Mouse (Mus musculus) heart, adult 8-10 months (tissue): ENCODE results near the gene Tnfsfm13. TPM values are rescaled to one million over a fixed set of nuclear protein-coding genes. Genes with fewer than 3 reads are reported as not detected.
A peak's percentile ranks its signal among the peaks of the same experiment; 100 is the strongest.
"Not testable (repeated sequence)": the region's sequence is repeated elsewhere in the genome, so short reads cannot be mapped to it uniquely, and the experiment has no call there.

ENCODE experiments used
- DNase-seq: peaks from one replicate; pipeline ENCODE4 v3.0.0; 2022; ENCODE audit warnings: low spot score
- total RNA-seq, 4 experiments: library from RNA; stranded (reverse); gene quantifications; 2 replicates each; pipeline ENCODE4 v1.2.4; 2022

Tnfsfm13 gene
- 1 to 10 TPM; 1.4 to 4.2 (median 3.1) TPM for total RNA-seq

DNA sequence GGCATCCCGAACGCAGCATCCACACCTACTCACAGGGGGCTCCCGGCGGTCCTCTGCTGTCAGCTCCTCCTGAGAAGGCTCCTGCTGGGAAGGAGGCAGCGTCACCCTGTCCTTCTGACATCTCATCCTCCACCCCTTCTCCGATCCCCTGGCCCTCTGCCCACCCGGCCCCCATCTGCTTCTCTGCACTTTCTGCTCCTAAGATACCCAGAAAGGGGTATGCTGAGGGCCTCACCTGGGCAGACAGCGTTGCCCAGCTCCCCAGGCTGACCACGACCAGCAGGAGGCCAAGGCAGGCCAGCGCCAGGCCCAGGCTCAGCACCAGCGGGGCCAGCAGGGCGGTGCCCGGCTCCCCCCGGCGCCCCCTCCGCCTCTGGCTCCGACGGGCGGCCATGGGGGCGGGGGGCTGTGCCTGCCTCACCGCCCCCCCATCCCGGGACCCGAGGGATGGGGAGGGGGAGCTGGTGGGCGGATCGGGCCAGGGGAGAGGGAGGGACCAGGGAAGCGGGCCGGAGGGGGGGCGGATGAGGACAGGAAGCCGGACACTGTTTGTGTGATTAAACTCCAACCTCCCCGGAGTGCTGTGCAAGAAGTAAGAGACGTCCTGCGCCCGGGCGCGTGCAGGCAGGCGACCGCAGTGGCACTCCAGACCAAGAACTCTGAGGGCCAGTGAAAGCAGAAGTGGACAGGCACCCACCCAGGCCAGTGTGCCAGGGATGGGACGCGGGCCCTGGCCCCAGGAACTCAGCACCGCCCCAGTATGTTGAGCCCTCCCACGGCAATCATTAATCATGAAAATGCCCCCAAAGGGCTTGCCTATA, at the start of gene Tnfsfm13, which contains the start of gene Tnfsf12:
Gene Tnfsfm13, minus strand, starts transcription at position 738 of the 821 bp plus-strand sequence.
Gene Tnfsf12, minus strand, starts transcription at position 489 of the 821 bp plus-strand sequence.
- DNase-seq, result peak; percentile 80

GRCm38 (mm10) chr11:69731408-69731807, 35.5 kb upstream of the Tnfsfm13 start:
- not testable (repeated sequence) for DNase-seq

GRCm38 (mm10) chr11:69729063-69729462, 33.2 kb upstream of the Tnfsfm13 start:
- peak; percentile 48 for DNase-seq

- no peak for DNase-seq
These were observed 30.1 kb upstream of the Tnfsfm13 start for GRCm38 (mm10) chr11:69725951-69726350.

DNA sequence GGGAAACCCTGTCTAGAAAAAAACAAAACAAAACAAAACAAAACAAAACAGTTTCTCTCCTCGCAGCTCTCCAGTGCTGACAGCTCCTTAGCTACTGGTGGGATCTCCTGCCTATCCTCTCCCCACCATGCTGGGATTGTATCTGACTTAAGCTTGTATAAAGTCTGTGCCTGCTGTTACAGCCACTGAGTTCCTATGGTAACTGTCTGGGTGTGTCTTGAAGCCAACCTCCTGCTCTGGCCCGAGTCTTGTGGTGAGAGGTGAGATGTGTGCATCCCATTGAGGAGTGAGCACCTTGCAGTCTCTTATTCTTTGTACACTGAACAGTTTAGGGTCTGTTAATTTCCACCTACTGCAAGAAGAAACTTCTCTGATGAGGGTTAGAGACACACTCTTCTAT, 27.2 kb upstream of the Tnfsfm13 start:
- no peak for DNase-seq

DNA sequence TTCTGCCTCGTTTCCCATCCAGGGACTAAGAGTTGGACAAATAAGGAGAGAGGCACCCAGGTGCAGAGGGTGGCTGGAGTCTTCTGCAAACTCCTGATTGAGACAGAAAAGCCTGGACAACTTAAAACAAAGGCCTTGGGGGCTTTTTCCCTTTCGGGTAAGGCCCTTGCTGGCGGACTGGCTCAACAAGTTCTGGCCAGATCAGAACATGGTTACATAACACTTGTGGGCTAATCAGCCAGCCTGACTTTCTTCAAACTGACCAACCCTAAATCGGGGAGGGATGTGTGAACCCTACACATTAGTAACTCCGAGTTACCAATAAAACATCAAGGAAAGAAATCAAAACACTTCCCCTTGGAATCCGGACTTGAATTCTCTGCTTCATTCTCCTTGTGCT, 25.0 kb upstream of the Tnfsfm13 start:
- DNase-seq, result no peak

- DNase-seq, result no peak
These were observed 23.5 kb upstream of the Tnfsfm13 start for GRCm38 (mm10) chr11:69719423-69719822.

- no peak for DNase-seq
These were observed 22.8 kb upstream of the Tnfsfm13 start for GRCm38 (mm10) chr11:69718661-69719060.

DNA sequence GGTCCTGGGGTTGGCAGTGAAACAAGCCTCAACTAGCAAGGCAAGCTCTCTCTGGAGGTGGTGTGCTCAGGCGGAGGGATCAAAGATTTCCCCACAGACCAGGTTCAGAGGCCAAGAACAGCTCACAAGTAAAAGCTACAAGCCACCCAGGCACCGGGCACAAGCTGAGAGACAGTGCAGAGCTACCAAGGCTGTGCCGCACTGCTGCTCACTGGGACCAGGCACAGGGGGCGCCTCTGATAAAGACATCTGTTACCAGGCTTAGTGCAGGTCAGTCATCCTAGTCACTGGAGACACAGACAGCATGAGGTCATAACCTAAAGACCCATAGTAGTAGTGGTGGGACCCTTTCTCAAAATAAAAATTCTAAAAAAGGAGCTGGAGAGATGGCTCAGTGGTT, 21.1 kb upstream of the Tnfsfm13 start:
- no peak for DNase-seq

GRCm38 (mm10) chr11:69715929-69716328, 20.0 kb upstream of the Tnfsfm13 start:
- no peak for DNase-seq

DNA sequence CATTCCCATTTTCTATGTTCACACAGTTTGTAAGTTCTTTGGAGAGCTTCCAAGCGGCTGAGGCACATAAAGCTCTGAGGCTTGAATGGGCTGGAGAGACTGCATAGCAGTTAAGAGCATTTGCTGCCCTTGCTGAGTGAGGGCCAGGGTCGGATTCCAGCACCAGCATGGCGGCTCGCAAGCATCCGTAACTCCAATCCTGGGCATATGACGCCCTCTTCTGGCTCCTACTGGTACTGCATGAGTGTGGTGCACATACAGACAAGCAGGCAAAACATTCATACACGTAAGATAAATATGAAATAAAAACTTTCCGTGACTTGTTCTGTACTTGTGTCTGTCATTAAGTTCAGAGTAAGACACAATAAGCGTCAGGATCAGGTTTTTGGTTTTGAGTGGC, 19.6 kb upstream of the Tnfsfm13 start:
- no peak for DNase-seq

GRCm38 (mm10) chr11:69714636-69715329, 18.9 kb upstream of the Tnfsfm13 start:
- DNase-seq, result no peak

GRCm38 (mm10) chr11:69712954-69713672, 17.2 kb upstream of the Tnfsfm13 start:
- no peak for DNase-seq

- no peak for DNase-seq
These were observed 15.2 kb upstream of the Tnfsfm13 start for GRCm38 (mm10) chr11:69711082-69711481.

DNA sequence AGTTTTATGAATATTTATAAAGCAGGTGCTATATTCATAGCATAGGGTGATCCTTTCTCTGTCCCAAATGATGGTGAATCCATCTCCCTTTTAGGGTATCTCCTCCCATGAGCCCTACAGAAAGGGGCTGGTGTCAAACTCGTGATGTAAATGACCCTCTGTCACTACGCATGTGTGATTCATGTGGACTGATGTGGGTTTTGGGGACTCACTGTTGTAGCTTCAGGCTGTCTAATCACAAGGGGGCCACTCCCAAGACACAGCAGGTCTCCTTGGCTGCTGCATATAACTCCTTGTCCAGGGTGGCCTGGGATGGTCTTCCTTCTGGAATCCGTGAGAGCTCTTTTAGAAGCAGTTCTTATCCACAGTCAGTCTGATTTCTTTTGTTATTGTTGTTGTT, 14.6 kb upstream of the Tnfsfm13 start:
- DNase-seq, result no peak

DNA sequence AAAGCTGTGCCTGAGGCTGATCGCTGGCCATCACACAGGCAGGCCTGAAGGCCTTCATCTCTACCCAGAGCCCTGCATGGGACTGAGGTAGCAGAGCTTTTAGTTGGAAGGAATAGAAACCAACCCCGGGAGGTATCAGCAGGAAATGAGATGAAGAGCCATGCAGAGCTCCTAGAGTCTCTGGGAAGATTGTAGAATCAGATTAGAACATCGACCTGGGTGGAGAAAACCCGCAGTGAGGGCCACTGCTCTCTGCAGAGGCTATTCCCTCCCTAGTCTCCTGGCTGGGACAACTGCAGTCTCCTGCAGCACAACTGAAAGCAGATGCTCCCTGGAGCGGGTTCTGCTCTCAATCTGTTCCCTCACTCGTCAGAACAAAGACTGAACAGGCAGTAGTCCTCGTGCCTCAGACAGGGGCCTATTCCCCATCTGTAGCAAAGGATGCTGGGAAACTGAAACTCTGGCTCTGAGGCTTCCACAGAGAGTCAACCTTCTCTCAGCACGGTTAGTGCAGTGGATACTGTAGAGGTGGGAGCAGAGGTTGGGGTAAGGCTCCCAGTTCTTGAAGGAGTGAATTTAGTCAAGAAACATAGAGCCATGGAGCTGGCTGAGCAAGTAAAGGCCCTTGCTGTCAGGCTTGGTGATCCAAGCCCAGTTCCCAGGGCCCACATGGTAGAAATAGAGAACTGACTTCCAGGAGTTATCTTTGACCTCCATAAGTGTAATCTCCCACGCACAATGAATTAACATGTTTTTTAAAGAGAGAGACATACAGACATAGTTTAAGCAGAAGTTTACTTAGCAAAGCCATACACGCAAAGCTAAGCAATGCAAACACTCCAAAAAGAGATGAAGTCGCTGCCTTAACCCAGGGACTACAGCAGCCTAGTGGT, 13.9 kb upstream of the Tnfsfm13 start:
- no peak for DNase-seq

DNA sequence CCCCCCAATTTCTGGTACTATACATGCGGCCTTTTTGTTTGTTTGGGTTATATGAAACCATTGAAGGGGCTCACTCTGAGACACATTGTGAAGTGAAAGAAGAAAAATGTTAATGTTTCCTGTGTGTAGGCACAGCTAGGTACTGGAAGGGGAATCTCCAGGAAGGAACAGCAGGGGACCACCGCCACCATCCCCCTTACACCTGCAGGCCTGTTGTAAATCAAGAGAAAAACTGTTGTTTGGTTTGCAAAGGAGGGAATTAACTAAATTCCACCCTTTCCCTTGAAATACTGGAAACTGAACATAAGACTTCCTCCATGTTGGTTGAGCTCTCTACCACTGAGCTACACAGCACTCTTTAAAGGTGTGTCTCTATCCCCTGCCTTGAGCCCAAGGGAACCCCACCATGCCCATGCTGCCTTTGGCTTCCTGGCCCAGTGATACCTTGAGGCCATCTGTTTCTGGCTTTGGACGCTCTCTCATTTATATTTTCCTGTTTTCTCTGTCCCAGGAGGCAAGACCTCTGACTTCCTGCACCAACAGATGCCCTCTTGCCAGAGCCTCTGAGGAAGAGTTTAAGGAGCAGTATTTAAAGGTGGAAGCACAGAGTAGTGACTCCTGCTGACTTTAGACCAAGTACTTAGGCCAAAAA, 12.8 kb upstream of the Tnfsfm13 start:
- no peak for DNase-seq

DNA sequence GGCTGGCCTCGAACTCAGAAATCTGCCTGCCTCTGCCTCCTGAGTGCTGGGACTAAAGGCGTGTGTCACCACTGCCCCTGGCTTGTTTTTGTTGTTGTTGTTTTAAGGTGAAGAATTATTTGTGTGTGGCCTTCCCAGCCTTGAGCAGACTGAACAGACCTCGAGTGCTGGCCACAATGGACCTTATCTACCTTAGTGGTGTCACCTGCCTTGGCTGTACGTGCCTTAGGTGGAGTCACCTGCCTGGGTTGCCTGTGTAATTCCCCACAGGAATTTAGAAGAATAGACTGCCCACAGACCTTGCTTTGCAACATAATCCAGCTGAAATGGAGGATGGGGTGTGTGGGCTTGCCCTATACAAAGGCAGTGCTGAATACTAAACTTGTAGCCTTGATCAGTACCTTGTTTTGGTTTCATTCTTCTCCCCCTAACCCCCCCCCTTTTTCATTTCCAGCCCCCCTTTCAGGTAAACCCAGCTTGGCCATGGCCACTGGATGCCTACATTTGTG, 12.0 kb upstream of the Tnfsfm13 start:
- DNase-seq, result no peak

GRCm38 (mm10) chr11:69707480-69707847, 11.6 kb upstream of the Tnfsfm13 start:
- no peak for DNase-seq

GRCm38 (mm10) chr11:69706775-69707479, 11.0 kb upstream of the Tnfsfm13 start:
- peak; percentile 79 for DNase-seq
